Mouse (Mus musculus): ENCODE results near the gene Batf. TPM values are rescaled to one million over a fixed set of nuclear protein-coding genes. Genes with fewer than 3 reads are reported as not detected.

Gene Batf
- total and polyA plus RNA-seq, 3 experiments: 14.4 to 19.9 TPM; not detected in 1

DNA sequence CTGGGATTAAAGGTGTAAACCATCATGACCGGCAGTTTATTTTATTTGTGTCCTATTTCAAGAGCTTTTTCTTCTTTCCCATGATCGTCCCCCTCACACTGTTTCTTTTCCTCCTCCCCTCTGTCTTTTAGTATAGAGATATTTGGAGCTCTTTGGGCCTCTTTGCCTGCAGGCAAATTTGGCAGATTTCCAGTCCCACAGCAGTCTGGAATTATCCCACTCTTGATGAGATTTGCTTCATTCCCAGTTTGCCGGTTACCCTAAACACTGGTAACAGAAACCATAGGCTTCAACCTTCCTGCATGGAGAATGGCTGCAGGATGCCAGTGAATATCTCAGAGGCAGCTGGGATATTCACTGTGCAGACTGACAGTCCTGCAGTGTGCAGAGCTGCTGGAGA, 17.8 kb upstream of the Batf start:
- H3K9me3 ChIP-seq (replicated peaks; ENCODE audit: insufficient read depth, low read length): no peaks in the 10 kb centered on the region
- H3K27me3 ChIP-seq (ENCODE audit: control insufficient read depth in 1 of 2, insufficient read depth in 2 of 2, low read length in 2 of 2): peaks cover 0 to 1% of the 10 kb centered on the region in 2 experiments; a peak in 1 of 4 replicates
- DNase-seq (ENCODE audit: low read depth, low spot score): no peak
- no peak for TF ChIP-seq POLR2AphosphoS5 (IDR thresholded peaks at IDR 0.05; ENCODE audit: borderline replicate concordance, low read depth, low read length)
- no peak for TF ChIP-seq NRF1 (IDR thresholded peaks at IDR 0.05; ENCODE audit: insufficient read depth, low read depth, low read length, poor library complexity, severe bottlenecking)
- no peaks in the 10 kb centered on the region for H3K79me2 ChIP-seq (ENCODE audit: control insufficient read depth, insufficient read depth, low read length, poor library complexity)
- H3K4me1 ChIP-seq (ENCODE audit: control insufficient read depth in 1 of 2, insufficient read depth in 2 of 2, low read length in 2 of 2): no peaks in the 10 kb centered on the region
- no peak overlapping the region for H3K27ac ChIP-seq (ENCODE audit: control insufficient read depth, low read depth, low read length)
- no peak overlapping the region for H3K9ac ChIP-seq (ENCODE audit: control insufficient read depth, low read depth, low read length, poor library complexity, severe bottlenecking)
- H3K36me3 ChIP-seq (ENCODE audit: control insufficient read depth in 1 of 2, insufficient read depth in 2 of 2, low read length in 2 of 2): no peaks in the 10 kb centered on the region
- H3K4me3 ChIP-seq (ENCODE audit: control insufficient read depth in 1 of 2, insufficient read depth in 1 of 2, low read depth in 2 of 2, low read length in 2 of 2): no peak overlapping the region

DNA sequence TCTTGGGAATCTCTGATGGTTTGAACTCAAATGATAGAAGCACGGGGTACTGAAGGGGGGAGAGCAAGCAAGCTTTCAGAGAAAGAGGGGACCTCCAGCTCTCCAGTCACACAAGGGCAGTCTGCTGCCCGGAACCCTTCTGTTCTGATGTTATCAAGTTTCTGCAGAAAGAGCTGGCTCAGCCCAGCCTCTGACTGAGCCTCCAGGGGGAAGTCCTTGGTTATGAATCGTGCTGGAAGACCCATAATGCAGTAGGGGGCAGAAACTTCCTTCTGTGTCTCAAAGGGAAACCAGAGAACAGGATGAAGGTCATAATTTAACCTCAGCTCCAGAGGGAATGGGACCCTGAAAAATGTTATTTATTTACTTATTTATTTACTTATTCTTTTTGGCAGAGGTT, 16.4 kb upstream of the Batf start:
- Histone ChIP-seq H3K36me3 (ENCODE audit: control insufficient read depth in 1 of 2, insufficient read depth in 2 of 2, low read length in 2 of 2) (no peaks in the 10 kb centered on the region), H3K9me3 (replicated peaks; ENCODE audit: insufficient read depth, low read length) (no peaks in the 10 kb centered on the region), H3K27ac (ENCODE audit: control insufficient read depth, low read depth, low read length) (no peak overlapping the region), H3K27me3 (ENCODE audit: control insufficient read depth in 1 of 2, insufficient read depth in 2 of 2, low read length in 2 of 2) (peaks cover 0 to 1% of the 10 kb centered on the region in 2 experiments; a peak in 1 of 4 replicates), H3K9ac (ENCODE audit: control insufficient read depth, low read depth, low read length, poor library complexity, severe bottlenecking) (no peak overlapping the region), H3K79me2 (ENCODE audit: control insufficient read depth, insufficient read depth, low read length, poor library complexity) (no peaks in the 10 kb centered on the region), H3K4me1 (ENCODE audit: control insufficient read depth in 1 of 2, insufficient read depth in 2 of 2, low read length in 2 of 2) (no peaks in the 10 kb centered on the region), H3K4me3 (ENCODE audit: control insufficient read depth in 1 of 2, insufficient read depth in 1 of 2, low read depth in 2 of 2, low read length in 2 of 2) (no peak overlapping the region)
- no peak for TF ChIP-seq ETS1 (IDR thresholded peaks at IDR 0.05; ENCODE audit: low read depth, low read length)
- TF ChIP-seq MXI1 (IDR thresholded peaks at IDR 0.05; ENCODE audit: low read depth, low read length): no peak
- peak in 1 of 3 experiments; percentile 15; a peak in 1 of 6 replicates for TF ChIP-seq CTCF (IDR thresholded peaks at IDR 0.05 in 2 of 3, conservative IDR thresholded peaks at IDR 0.05 in 1 of 3; ENCODE audit: control insufficient read depth in 1 of 3, insufficient read depth in 1 of 3, low read depth in 2 of 3, low read length in 3 of 3, poor library complexity in 1 of 3, severe bottlenecking in 1 of 3)
- TF ChIP-seq USF1 (IDR thresholded peaks at IDR 0.05; ENCODE audit: low read depth, low read length): no peak
- peak; percentile 59 for DNase-seq (ENCODE audit: low read depth, low spot score)

DNA sequence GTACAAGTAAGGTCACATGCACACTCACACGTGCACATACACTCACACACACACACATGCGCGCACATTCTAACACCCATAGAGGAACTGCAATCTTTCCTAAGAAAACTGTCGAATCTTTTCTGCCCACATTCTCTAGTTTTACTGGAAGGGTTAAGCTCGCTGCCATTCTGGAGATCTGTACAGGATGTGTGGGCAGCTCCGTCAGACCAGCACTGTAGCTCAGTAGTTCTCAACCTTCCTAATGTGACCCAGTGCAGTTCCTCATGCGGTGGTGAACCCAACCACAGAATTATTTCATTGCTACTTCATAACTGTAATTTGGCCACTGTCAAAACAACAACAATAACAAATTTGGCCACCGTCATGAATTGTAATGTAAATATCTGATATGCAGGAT, 12.6 kb upstream of the Batf start:
- Histone ChIP-seq H3K27ac (ENCODE audit: control insufficient read depth, low read depth, low read length) (no peak overlapping the region), H3K9ac (ENCODE audit: control insufficient read depth, low read depth, low read length, poor library complexity, severe bottlenecking) (no peak overlapping the region), H3K9me3 (replicated peaks; ENCODE audit: insufficient read depth, low read length) (no peaks in the 10 kb centered on the region), H3K27me3 (ENCODE audit: control insufficient read depth in 1 of 2, insufficient read depth in 2 of 2, low read length in 2 of 2) (no peaks in the 10 kb centered on the region; a peak in 1 of 4 replicates), H3K4me1 (ENCODE audit: control insufficient read depth in 1 of 2, insufficient read depth in 2 of 2, low read length in 2 of 2) (no peaks in the 10 kb centered on the region), H3K36me3 (ENCODE audit: control insufficient read depth in 1 of 2, insufficient read depth in 2 of 2, low read length in 2 of 2) (no peaks in the 10 kb centered on the region), H3K4me3 (ENCODE audit: control insufficient read depth in 1 of 2, insufficient read depth in 1 of 2, low read depth in 2 of 2, low read length in 2 of 2) (no peak overlapping the region), H3K79me2 (ENCODE audit: control insufficient read depth, insufficient read depth, low read length, poor library complexity) (no peaks in the 10 kb centered on the region)
- no peak for DNase-seq (ENCODE audit: low read depth, low spot score)
- no peak for TF ChIP-seq POLR2A (IDR thresholded peaks at IDR 0.05; ENCODE audit: control insufficient read depth in 1 of 2, insufficient read depth in 1 of 2, low read depth in 1 of 2, low read length in 2 of 2, poor library complexity in 1 of 2)

DNA sequence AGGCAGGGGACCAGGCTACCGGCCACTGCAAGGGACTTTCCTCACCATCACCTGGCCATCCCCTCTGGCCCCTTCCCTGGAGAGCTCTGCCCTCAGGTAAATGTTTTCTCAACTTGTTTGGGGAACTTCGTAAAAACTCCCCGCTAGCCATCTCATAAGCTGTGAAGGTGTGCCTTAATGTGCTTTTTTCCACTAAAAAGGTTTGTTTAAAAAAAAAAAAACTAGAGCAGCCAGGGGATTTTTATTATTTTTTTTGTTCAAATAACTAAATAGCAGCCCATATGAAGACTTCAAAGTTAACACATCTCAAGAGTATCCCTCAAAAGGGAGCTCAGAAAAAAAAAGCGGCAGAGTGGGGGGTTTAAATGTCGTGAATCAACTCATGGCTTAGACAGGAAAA, 7.4 kb upstream of the Batf start:
- H3K4me1 ChIP-seq (ENCODE audit: control insufficient read depth in 1 of 2, insufficient read depth in 2 of 2, low read length in 2 of 2): 0 out of 4 replicates have a peak, but pooled peaks cover 0 to 3% of the 10 kb centered on the region in 2 experiments
- no peak overlapping the region for H3K9ac ChIP-seq (ENCODE audit: control insufficient read depth, low read depth, low read length, poor library complexity, severe bottlenecking)
- no peaks in the 10 kb centered on the region; a peak in 1 of 4 replicates for H3K27me3 ChIP-seq (ENCODE audit: control insufficient read depth in 1 of 2, insufficient read depth in 2 of 2, low read length in 2 of 2)
- H3K4me3 ChIP-seq (ENCODE audit: control insufficient read depth in 1 of 2, insufficient read depth in 1 of 2, low read depth in 2 of 2, low read length in 2 of 2): no peak overlapping the region
- no peaks in the 10 kb centered on the region for H3K79me2 ChIP-seq (ENCODE audit: control insufficient read depth, insufficient read depth, low read length, poor library complexity)
- no peak for DNase-seq (ENCODE audit: low read depth, low spot score)
- no peaks in the 10 kb centered on the region for H3K9me3 ChIP-seq (replicated peaks; ENCODE audit: insufficient read depth, low read length)
- H3K27ac ChIP-seq (ENCODE audit: control insufficient read depth, low read depth, low read length): no peak overlapping the region
- no peaks in the 10 kb centered on the region for H3K36me3 ChIP-seq (ENCODE audit: control insufficient read depth in 1 of 2, insufficient read depth in 2 of 2, low read length in 2 of 2)
- no peak for TF ChIP-seq MEF2A (IDR thresholded peaks at IDR 0.05; ENCODE audit: extremely low read depth, insufficient replicate concordance, low read depth, low read length, poor library complexity, severe bottlenecking)
- no peak for TF ChIP-seq ETS1 (IDR thresholded peaks at IDR 0.05; ENCODE audit: low read depth, low read length)
- no peak for TF ChIP-seq SMC3 (IDR thresholded peaks at IDR 0.05; ENCODE audit: low read depth, low read length)
- no peak for TF ChIP-seq UBTF (IDR thresholded peaks at IDR 0.05; ENCODE audit: borderline replicate concordance, insufficient read depth, low read depth, low read length)
- TF ChIP-seq ZKSCAN1 (IDR thresholded peaks at IDR 0.05; ENCODE audit: low read depth, low read length): no peak
- no peak for TF ChIP-seq NELFE (IDR thresholded peaks at IDR 0.05; ENCODE audit: low read depth, low read length)
- TF ChIP-seq E2F4 (IDR thresholded peaks at IDR 0.05; ENCODE audit: borderline replicate concordance, low read depth, low read length): no peak
- no peak for TF ChIP-seq EP300 (IDR thresholded peaks at IDR 0.05; ENCODE audit: low read depth in 1 of 2, low read length in 2 of 2)
- no peak for TF ChIP-seq ZNF384 (IDR thresholded peaks at IDR 0.05; ENCODE audit: low read depth, low read length)
- TF ChIP-seq NRF1 (IDR thresholded peaks at IDR 0.05; ENCODE audit: insufficient read depth, low read depth, low read length, poor library complexity, severe bottlenecking): no peak
- TF ChIP-seq POLR2AphosphoS5 (IDR thresholded peaks at IDR 0.05; ENCODE audit: borderline replicate concordance, low read depth, low read length): no peak
- no peak for TF ChIP-seq CHD1 (IDR thresholded peaks at IDR 0.05; ENCODE audit: low read depth, low read length)
- no peak for TF ChIP-seq HCFC1 (IDR thresholded peaks at IDR 0.05; ENCODE audit: low read depth, low read length)
- TF ChIP-seq USF1 (IDR thresholded peaks at IDR 0.05; ENCODE audit: low read depth, low read length): no peak
- no peak for TF ChIP-seq MAFK (IDR thresholded peaks at IDR 0.05; ENCODE audit: borderline replicate concordance, low read depth, low read length)
- no peak for TF ChIP-seq MAX (IDR thresholded peaks at IDR 0.05; ENCODE audit: low read length)
